Mouse (Mus musculus) midbrain, embryonic 16.5 days (tissue): ENCODE measurements around the gene Zswim5. TPM values are rescaled to one million over a fixed set of nuclear protein-coding genes. Genes with fewer than 3 reads are reported as not detected.

Experiments used
- ATAC-seq: fragments of 200-750 bp; cut with Nextera tagmentation; 2 replicates; pipeline ENCODE4 v1.8.0; 2017; ENCODE audit warnings: moderate TSS enrichment
- H3K27ac ChIP-seq: fragments of 300-500 bp; sonication (generic); 2 replicates; pipeline ENCODE4 v1.5.1; 2014; ENCODE audit warnings: mild to moderate bottlenecking, low read length, mixed read lengths
- H3K27me3 ChIP-seq: fragments of 300-500 bp; sonication (generic); 2 replicates; pipeline ENCODE4 v1.6.1; 2014; ENCODE audit warnings: low read depth, low read length, mixed read lengths; ENCODE audit not compliant: control insufficient read depth, insufficient read depth
- H3K36me3 ChIP-seq: fragments of 300-500 bp; sonication (generic); 2 replicates; pipeline ENCODE4 v1.6.1; 2014; ENCODE audit warnings: mild to moderate bottlenecking, low read length, moderate library complexity, mixed read lengths; ENCODE audit not compliant: control insufficient read depth, insufficient read depth
- H3K4me1 ChIP-seq: fragments of 300-500 bp; sonication (generic); 2 replicates; pipeline ENCODE4 v1.6.1; 2014; ENCODE audit warnings: mild to moderate bottlenecking, low read length, mixed read lengths; ENCODE audit not compliant: control insufficient read depth, insufficient read depth
- H3K4me2 ChIP-seq: fragments of 300-500 bp; sonication (generic); 2 replicates; pipeline ENCODE4 v1.6.1; 2014; ENCODE audit warnings: mild to moderate bottlenecking, low read length, mixed read lengths
- H3K4me3 ChIP-seq: fragments of 300-500 bp; sonication (generic); 2 replicates; pipeline ENCODE4 v1.5.1; 2014; ENCODE audit warnings: low read depth, mild to moderate bottlenecking, low read length, moderate library complexity, mixed read lengths
- H3K9ac ChIP-seq: fragments of 300-500 bp; sonication (generic); 2 replicates; pipeline ENCODE4 v1.6.1; 2014; ENCODE audit warnings: low read depth, low read length, mixed read lengths
- H3K9me3 ChIP-seq: fragments of 300-500 bp; sonication (generic); replicated peaks from 2 replicates; pipeline ENCODE4 v1.6.1; 2014; ENCODE audit warnings: mild to moderate bottlenecking, low read length, mixed read lengths; ENCODE audit not compliant: control insufficient read depth, poor library complexity, severe bottlenecking
- WGBS: fragments of 180-500 bp; shearing (Covaris S2); extraction: QIAGEN DNeasy Blood & Tissue Kit; methylation state at CpG from one replicate; pipeline ENCODE4 v1.1.7; 2014; 5-methylcytosine and 5-hydroxymethylcytosine counted together
- polyA plus RNA-seq: library from polyadenylated mRNA; unstranded; fragments of >200 nt; fragmentation: Nextera tagmentation; extraction: Ambion mirVana; gene quantifications from 2 replicates; pipeline ENCODE4 v1.2.1, GENCODE M21; 2015

Zswim5 gene
- polyA plus RNA-seq, 1 experiment from 2014 or later, result 4.2 TPM

DNA sequence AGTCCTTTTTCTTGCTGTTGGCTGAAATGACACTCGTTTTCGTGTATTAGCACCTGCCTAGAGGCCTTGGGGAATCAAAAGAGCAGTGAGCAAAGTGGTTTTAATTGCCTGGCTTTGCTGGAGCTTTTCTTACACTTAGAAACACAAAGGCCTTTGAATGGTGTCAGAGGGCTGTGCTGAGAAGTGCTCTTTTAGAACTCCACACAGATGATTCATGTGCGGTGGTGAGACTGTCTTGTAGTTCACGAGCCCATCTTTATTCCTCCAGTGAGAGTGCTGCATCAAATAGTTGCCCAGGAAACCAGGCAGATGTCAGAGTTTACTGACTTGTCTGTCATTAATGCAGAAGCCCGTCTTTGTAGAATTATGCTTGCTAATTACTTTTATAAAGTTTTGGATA lies 66.9 kb downstream of the Zswim5 start:
- H3K27ac ChIP-seq, result no peak overlapping the region
- H3K36me3 ChIP-seq, result no peaks in the 10 kb centered on the region
- no peak overlapping the region for H3K4me2 ChIP-seq
- no peaks in the 10 kb centered on the region for H3K27me3 ChIP-seq
- no peak overlapping the region for H3K9ac ChIP-seq
- 0 out of 2 replicates have a peak, but pooled peaks have one; percentile 60 for ATAC-seq
- H3K4me1 ChIP-seq, result peaks cover 8% of the 10 kb centered on the region; the same call in 1 of the 2 replicates
- WGBS, result 16% methylated on average over 5 of the region's 5 CpGs
- no peaks in the 10 kb centered on the region for H3K9me3 ChIP-seq
- no peak overlapping the region for H3K4me3 ChIP-seq

DNA sequence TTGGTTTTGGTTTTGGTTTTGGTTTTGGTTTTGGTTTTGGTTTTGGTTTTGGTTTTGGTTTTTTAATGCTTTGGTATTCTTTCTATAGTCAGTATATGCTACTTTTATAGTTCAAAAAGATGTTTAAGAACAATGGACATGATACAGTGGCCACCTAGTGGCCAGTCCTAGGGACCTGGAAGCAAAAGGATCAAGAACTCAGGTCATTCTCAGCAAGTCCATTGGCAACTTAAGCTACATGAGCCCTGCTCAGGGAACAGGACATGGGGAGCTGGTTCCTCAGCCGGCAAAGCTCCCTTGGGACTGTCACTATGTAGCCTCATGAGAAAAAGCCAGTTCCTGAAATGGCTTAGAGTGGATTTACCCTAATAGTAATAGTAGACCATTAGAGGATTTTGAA lies 74.5 kb downstream of the Zswim5 start:
- no peak overlapping the region for H3K27ac ChIP-seq
- ATAC-seq, result no peak

DNA sequence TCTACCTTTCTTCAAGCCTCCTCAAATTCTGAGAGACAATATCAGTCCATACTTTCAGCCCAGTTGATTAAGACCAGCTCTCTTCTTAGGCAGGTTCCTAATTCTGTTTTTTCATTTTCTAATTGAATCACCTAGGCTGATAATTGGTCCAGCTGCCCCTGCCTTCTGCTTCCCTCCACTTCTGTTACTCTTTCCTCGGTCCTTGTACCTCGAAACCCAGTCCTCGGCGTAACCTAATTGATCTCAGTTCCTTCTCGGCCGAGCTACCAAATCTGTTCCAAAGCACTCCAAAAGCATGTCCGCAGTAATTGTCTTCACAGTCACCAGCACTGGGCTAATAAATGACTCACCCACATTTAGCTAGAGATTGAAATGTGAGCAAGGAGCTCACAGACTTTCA lies 77.8 kb downstream of the Zswim5 start:
- Histone ChIP-seq H3K4me3 (no peak overlapping the region), H3K27me3 (no peaks in the 10 kb centered on the region), H3K9me3 (no peaks in the 10 kb centered on the region), H3K27ac (no peak overlapping the region), H3K4me1 (no peaks in the 10 kb centered on the region), H3K9ac (no peak overlapping the region), H3K4me2 (no peak overlapping the region), H3K36me3 (no peaks in the 10 kb centered on the region)
- 90% methylated on average over 7 of the region's 7 CpGs for WGBS
- ATAC-seq, result no peak

More for the DNA sequence above, 74.5 kb downstream of the Zswim5 start:
- Histone ChIP-seq H3K4me3 (no peak overlapping the region), H3K36me3 (no peaks in the 10 kb centered on the region), H3K4me2 (no peak overlapping the region), H3K4me1 (no peaks in the 10 kb centered on the region), H3K27me3 (no peaks in the 10 kb centered on the region), H3K9ac (no peak overlapping the region), H3K9me3 (no peaks in the 10 kb centered on the region)
- 51% methylated on average over 1 of the region's 1 CpGs for WGBS

DNA sequence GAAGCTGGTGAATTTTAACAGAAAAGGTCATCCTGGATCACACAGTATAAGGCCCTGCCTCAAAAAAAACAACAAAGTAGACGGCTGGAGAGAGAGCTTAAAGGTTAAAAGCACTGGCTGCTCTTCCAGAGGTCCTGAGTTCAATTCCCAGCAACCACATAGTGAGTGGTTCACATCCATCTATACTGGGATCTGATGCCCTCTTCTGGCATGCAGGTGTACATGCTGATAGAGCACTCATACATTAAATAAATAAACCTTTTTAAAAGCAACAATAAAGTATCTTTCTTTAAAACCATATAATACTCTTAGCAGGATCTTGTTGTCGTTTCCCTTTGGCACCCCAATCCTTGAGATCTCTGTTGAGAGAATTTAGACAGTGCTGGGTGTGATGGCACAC lies 99.3 kb downstream of the Zswim5 start:
- H3K27ac ChIP-seq, result no peak overlapping the region
- no peaks in the 10 kb centered on the region for H3K27me3 ChIP-seq
- no peak for ATAC-seq
- peaks cover 17% of the 10 kb centered on the region for H3K36me3 ChIP-seq
- WGBS, result 79% methylated on average over 2 of the region's 2 CpGs
- no peak overlapping the region for H3K9ac ChIP-seq
- no peak overlapping the region for H3K4me2 ChIP-seq
- no peaks in the 10 kb centered on the region for H3K4me1 ChIP-seq
- H3K4me3 ChIP-seq, result no peak overlapping the region
- no peaks in the 10 kb centered on the region for H3K9me3 ChIP-seq

DNA sequence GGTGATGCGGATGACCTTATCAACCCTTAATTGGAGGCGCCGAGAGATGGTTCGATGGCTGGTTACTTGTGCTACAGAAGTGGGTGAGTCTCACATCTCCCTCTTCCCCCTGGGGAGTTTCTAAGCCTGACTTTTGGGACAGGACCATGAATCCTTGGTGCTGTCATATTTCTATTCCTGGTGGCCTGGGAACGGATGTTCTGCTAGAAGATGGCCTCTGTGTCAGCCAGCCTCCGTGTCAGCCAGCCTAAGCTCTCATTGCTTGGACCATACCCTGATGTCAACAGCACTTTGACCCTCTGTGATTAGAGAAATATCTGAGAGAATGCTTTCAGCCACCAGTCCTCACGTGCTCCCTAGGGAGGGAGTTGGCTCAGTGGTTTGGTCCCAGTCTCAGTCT lies 108.5 kb downstream of the Zswim5 start:
- Histone ChIP-seq H3K4me2 (no peak overlapping the region), H3K36me3 (peaks cover 8% of the 10 kb centered on the region), H3K27ac (no peak overlapping the region), H3K27me3 (no peaks in the 10 kb centered on the region), H3K4me3 (no peak overlapping the region), H3K4me1 (no peaks in the 10 kb centered on the region), H3K9me3 (no peaks in the 10 kb centered on the region), H3K9ac (no peak overlapping the region)
- ATAC-seq, result no peak
- 94% methylated on average over 7 of the region's 7 CpGs for WGBS

DNA sequence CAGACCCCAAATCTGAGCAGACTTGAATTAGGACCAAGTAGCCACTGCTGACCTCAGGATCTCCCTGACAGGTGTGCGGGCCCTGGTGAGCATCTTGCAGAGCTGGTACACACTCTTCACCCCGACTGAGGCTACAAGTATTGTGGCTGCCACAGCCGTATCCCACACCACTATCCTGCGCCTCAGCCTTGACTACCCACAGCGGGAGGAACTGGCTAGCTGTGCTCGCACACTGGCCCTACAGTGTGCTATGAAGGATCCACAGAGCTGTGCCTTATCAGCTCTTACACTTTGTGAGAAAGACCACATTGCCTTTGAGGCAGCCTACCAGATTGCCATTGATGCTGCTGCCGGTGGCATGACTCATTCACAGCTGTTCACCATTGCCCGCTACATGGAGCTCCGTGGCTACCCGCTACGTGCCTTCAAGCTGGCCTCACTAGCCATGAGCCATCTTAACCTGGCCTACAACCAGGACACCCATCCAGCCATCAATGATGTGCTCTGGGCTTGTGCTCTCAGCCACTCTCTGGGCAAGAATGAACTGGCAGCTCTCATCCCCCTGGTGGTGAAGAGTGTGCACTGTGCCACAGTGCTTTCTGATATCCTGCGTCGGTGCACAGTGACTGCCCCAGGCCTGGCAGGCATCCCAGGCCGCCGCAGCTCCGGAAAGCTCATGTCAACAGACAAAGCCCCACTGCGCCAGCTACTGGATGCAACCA lies 109.4 kb downstream of the Zswim5 start:
- peak; percentile 74 for ATAC-seq
- no peak overlapping the region for H3K4me3 ChIP-seq
- H3K9ac ChIP-seq, result no peak overlapping the region
- no peak overlapping the region for H3K4me2 ChIP-seq
- H3K27me3 ChIP-seq, result no peaks in the 10 kb centered on the region
- H3K4me1 ChIP-seq, result no peaks in the 10 kb centered on the region
- H3K36me3 ChIP-seq, result peaks cover 5% of the 10 kb centered on the region
- 61% methylated on average over 17 of the region's 17 CpGs for WGBS
- H3K27ac ChIP-seq, result no peak overlapping the region
- H3K9me3 ChIP-seq, result no peaks in the 10 kb centered on the region

DNA sequence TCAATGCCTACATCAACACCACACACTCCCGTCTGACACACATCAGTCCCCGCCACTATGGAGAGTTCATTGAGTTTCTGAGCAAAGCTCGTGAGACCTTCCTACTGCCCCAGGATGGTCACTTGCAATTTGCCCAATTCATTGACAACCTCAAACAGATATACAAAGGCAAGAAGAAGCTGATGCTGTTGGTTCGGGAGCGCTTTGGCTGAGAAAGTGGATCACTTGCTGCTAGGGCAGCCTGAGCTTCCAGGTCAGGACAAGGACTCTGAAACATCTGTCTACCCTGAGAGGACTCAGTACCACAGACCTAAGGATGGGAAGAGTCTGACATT lies 109.9 kb downstream of the Zswim5 start:
- 69% methylated on average over 5 of the region's 5 CpGs for WGBS
- Histone ChIP-seq H3K9me3 (no peaks in the 10 kb centered on the region), H3K4me1 (no peaks in the 10 kb centered on the region), H3K4me2 (no peak overlapping the region), H3K27ac (no peak overlapping the region), H3K4me3 (no peak overlapping the region), H3K36me3 (peaks cover 4% of the 10 kb centered on the region), H3K9ac (no peak overlapping the region), H3K27me3 (no peaks in the 10 kb centered on the region)
- ATAC-seq, result no peak

DNA sequence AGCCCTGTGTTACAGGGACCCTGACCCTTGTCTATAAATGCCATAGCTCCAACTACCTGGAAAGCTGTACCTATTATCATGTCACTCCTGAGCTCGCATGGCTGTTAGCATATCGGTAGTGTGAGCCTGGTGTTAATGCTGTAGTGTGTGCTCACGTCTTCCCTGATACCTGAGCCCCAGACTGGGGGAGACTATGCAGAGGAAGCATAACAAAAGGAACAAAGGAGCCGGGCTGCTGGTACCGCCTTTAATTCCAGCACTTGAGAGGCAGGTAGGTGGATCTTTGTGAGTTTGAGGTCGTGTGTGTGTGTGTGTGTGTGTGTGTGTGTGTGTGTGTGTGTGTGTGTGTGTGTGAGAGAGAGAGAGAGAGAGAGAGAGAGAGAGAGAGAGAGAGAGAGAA lies 112.6 kb downstream of the Zswim5 start:
- H3K27me3 ChIP-seq, result no peaks in the 10 kb centered on the region
- no peak overlapping the region for H3K4me3 ChIP-seq
- H3K36me3 ChIP-seq, result peaks cover 4% of the 10 kb centered on the region
- H3K27ac ChIP-seq, result no peak overlapping the region
- no peak overlapping the region for H3K4me2 ChIP-seq
- H3K9me3 ChIP-seq, result no peaks in the 10 kb centered on the region
- no peak overlapping the region for H3K9ac ChIP-seq
- WGBS, result 56% methylated on average over 6 of the region's 6 CpGs
- peaks cover 9% of the 10 kb centered on the region for H3K4me1 ChIP-seq
- no peak for ATAC-seq

DNA sequence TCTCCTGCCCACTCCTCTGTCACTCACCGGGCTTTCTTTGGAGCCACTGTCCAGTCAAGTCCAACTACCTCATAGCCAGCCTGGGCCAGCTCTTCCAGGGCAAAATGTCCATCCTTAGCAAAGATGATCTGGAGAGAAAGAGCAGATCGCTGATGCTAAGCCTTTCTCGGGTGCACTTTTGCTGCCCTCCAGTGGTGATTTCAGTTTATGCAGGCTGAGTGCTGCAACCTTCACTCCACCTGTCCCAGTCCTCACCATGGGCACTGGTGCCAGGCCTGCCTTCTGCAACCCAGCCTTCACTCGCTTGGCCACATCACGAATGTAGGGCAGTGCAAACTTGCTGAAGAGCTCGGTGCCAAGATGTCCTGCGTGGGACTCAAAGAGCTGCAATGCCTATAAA lies 114.2 kb downstream of the Zswim5 start:
- ATAC-seq, result 0 out of 2 replicates have a peak, but pooled peaks have one; percentile 2
- Histone ChIP-seq H3K4me2 (no peak overlapping the region), H3K36me3 (peaks cover 4% of the 10 kb centered on the region), H3K27ac (no peak overlapping the region), H3K27me3 (no peaks in the 10 kb centered on the region), H3K4me1 (peaks cover 15% of the 10 kb centered on the region), H3K9ac (no peak overlapping the region), H3K9me3 (no peaks in the 10 kb centered on the region), H3K4me3 (no peak overlapping the region)
- WGBS, result 11% methylated on average over 7 of the region's 7 CpGs
